Mouse (Mus musculus) heart, postnatal 0 days (tissue): Measurements from ENCODE around the gene Trim44.

ENCODE experiments used
- CTCF ChIP-seq: IDR thresholded peaks from 2 replicates; pipeline ENCODE4 v1.5.1; 2016; ENCODE audit warnings: antibody characterized with exemption, control low read depth, low read depth
- EP300 ChIP-seq: IDR thresholded peaks from 2 replicates; pipeline ENCODE4 v1.6.1; 2016; ENCODE audit warnings: antibody characterized with exemption, low read depth

DNA sequence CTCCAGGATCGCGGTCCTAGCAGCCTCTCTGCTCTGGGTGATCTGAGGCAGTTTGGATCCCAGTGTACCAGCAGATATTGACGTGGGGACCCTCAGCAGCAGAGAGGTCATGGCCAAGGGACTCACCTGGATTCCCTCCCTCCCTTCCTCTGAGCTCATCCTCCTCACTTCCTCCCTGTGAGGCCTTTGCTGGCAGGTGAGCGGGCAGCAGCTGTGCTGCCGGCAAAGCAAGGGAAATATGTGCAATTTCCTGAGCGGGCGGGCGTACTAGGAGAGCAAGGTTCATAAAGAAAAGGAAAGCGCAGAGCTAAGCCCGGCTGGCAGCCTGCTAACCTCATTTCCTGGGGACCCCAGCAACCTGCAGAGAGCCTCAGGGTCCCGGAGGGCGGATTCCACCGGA is 148.5 kb downstream of the Trim44 start:
- TF ChIP-seq CTCF: no peak
- TF ChIP-seq EP300: no peak
